Comparison of ENCODE assay signal across 17 mouse cellular contexts in the genomic region with DNA sequence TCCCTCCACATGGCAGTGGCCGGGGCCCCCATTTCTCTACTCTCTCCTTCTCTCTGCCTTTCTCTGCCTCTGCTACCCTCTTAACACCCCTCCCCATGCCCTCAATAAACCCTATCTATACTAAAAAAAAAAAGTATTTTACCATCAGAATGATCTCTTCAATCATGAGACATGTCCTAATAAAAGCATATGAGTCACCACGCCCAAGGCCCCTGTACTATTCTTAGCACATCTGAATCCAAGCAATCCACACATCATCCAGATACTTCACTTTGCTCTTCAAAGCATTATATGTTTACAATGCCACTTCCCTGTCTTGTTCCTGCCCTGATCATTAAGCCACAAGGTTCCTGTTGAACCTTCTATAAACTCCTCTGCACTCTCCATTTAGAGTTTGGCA.
"Had no signal": no experiment of that assay in that cellular context is flagged by ENCODE, and none has a peak within 500 bp of the region (broad histone marks: within the 10 kb centered on the region; RNA-seq: fewer than 3 reads in every experiment).

No protein-coding gene starts in this region.

- ATAC-seq: liver, postnatal 0 days; lung, postnatal 0 days had no signal

- H3K27me3 ChIP-seq: kidney, embryonic 15.5 days; limb, embryonic 12.5 days; limb, embryonic 15.5 days had no signal

- H3K9me3 ChIP-seq: kidney, embryonic 15.5 days; limb, embryonic 12.5 days; limb, embryonic 15.5 days had no signal

- H3K4me2 ChIP-seq: kidney, embryonic 15.5 days; limb, embryonic 12.5 days; limb, embryonic 15.5 days; liver, embryonic 11.5 days; lung, embryonic 14.5 days; midbrain, embryonic 11.5 days had no signal

- H3K9ac ChIP-seq: kidney, embryonic 15.5 days; limb, embryonic 12.5 days; limb, embryonic 15.5 days; liver, embryonic 14.5 days; liver, postnatal 0 days; lung, embryonic 14.5 days had no signal

- H3K4me3 ChIP-seq: kidney, embryonic 15.5 days; limb, embryonic 12.5 days; limb, embryonic 15.5 days had no signal

- DNase-seq: kidney, adult 8-10 months; kidney, postnatal 10 days; kidney, postnatal 36 days; left cerebral cortex, postnatal 4 days; liver, postnatal 0 days; lung, embryonic 14.5 days; lung, postnatal 36 days; midbrain, embryonic 14.5 days; thymus, adult 18-20 months; thymus, postnatal 4 days had no signal

- H3K4me1 ChIP-seq: kidney, embryonic 15.5 days; limb, embryonic 12.5 days; limb, embryonic 15.5 days had no signal

- H3K27ac ChIP-seq: kidney, embryonic 15.5 days; limb, embryonic 12.5 days; limb, embryonic 15.5 days; liver, embryonic 14.5 days had no signal

- H3K36me3 ChIP-seq: kidney, embryonic 15.5 days; limb, embryonic 12.5 days; limb, embryonic 15.5 days had no signal
